Mouse (Mus musculus) layer of hippocampus, adult 8-10 months (tissue): ENCODE measurements at regions not wholly inside any gene's neighbourhood (a gene's known extent, or its start where the extent isn't known, plus 50 kb on each side); places are given as distances from the start of the nearest gene placed in this dataset.

Source experiments
- DNase-seq, 2 experiments: peaks; one replicate each; pipeline ENCODE4 v3.0.0; 2022; ENCODE audit warnings: low spot score in 2 of 2

DNA sequence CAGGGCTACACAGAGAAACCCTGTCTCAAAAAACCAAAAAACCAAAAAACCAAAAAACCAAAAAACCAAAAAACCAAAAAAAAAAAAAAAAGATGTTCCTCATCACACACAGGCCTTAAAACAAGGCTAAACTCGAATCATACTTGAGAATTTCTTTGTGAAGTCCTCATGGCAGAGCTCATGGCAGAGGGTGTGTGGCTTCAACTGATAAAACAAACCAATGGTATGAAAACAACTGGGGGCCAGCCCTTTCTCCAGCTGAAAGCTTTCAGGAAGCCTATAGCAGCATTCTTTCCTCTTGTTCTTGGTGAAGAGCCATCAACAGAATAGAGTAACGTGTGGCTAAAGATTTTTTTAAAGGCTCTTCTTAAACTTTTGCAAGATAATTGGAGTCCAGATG, 369.8 kb upstream of the Adgrl2 start:
- DNase-seq, result no peak

DNA sequence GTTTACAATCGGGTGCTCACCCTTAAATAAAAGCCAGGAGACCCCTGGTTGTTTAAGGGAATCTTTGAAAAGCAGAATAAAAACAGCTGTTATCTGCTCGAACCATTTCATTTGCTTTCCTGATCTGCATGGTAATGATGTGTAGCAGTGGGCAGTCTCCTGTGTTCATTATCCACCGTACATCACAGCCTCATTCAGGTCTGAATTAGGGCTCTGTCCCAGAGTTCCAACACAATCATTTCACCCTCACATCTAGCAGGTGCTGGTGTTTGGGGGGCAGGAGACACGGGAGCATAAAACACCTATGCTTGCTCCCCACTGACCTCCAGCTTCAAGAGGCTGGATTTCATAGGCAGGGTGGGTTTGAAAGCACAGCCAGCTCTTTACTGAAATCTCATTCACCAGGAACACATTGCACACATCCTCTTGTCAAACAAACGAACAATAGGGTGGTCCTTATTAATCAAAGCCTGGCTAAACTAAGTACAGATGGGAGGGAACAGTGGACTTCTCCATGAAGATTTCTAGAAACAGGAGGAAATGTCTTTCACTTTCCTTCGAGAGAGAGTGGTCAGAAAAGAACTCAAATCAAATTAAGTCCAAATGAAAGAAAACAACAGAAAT, 368.3 kb upstream of the Adgrl2 start:
- no peak for DNase-seq

DNA sequence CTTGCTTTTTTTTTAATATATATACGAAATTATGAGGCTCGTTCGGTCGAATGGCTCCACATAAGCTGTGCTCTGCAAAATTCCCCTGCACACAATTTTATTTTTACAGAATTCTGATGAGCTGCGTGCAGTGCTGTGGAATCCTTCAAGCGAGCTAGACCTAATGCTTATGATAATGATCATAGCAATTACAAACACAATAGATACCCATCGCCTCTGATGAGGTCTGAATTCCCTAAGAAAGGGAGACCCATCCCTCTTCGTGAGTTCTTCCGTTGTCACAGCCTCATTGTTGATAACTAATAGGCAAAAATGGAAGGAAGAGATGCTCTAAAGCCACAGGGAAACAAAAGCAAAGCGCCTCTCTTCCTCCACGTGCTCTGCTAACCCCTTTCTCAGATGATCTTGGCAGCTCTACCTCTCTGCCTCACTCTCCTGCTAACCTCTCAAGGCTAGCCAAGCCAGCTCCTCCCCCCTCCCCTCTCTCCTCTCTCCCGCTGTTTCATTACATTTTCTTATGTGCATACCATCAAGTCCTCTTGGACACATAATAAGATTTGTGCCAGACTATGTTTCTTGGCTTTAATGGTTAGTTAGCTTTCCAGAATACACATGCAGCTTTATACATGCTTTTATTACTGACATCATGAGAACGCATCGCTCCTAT, 367.7 kb upstream of the Adgrl2 start:
- DNase-seq, result no peak

DNA sequence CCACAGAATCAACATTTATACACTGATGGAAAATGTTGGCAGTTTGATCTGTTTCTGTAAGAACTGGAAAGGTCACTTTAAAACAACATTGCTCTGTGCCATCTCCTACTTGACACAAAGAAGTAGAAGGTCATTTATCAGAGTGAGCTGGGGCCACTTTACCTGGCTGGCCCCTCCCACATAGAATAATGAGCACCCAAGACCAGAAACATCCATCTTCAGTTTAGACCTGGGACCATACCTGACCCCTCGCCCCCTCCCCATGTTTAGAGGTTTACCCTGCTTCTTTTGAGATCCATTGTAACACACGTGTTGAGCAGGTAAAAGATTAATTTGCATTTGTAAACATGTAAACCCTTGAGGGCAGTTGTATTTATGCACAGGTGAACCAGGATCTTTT, 366.8 kb upstream of the Adgrl2 start:
- no peak for DNase-seq

DNA sequence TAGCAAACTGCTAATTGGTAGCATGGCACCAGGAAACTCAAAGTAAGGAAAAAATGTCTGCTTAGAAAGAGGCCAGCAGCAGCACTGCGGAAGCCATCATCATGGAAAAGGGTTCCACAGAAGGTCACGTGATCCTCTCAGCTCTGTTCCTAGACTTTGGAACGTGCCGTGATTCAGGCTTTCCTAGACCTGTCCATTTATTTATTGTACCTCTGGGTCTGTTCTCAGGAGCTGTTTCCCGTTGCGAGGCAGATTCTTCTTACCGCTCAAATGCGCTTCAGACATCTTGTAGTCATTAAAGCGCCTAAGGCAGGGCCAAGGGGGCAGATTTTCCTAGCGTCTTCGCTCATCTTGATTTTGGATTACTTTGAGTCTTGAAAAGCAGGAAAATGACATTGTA, 365.0 kb upstream of the Adgrl2 start:
- no peak for DNase-seq

DNA sequence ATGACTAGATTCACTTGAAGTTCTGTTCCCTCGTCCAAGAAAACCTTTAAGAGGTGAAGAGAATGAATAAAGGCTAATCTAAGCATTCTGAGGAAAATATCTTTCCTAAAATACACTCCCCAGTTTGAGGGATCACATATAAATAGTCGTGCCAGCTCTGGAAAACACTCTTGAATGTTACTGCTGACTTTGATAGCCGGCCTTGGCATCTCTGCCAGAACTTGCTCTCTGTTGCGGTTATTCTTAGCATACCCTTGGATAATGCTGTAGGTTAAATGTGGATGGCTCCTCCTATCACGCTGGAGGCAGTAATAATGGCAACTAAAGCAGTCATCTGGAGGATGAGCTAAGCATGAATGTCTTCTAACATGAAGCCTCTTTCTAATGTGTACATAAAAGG, 363.6 kb upstream of the Adgrl2 start:
- no peak for DNase-seq

DNA sequence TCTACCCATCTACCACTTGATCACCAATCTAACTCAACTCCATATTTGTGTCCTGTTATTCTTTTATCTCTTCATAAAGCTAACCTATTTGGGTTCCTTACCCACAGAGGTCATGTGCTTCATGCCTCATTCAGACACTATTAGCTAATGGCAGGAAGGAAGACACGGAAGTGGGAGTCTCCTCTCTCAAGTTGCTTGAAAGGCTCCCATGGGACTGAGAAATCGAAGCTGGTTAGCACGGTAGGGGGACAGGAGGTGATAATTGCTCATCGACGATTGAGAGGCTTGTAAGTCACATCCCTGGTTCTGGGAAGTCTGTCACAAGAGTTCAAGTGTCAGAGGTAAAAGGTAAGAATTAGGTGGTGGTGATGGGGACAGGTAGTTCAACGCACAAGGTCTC, 362.2 kb upstream of the Adgrl2 start:
- no peak for DNase-seq

DNA sequence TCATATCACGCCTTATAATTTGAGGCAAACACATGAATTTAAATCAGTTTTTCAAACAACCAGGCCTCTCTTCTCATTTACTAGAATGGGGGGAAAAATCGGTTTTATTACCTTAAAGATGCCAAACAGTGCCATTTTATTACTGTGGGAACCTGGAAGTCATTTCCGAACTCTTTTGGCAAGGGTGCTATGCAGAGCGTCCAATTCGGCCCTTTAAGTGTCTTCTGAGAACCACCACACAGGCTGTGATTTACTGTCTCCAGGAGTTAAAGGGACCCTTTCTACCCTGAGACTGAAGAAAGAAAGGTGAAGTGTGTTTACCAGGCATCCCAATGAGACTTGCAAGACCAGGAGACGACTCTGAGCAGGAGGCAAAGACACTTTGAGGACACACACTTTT, 359.4 kb upstream of the Adgrl2 start:
- no peak for DNase-seq

DNA sequence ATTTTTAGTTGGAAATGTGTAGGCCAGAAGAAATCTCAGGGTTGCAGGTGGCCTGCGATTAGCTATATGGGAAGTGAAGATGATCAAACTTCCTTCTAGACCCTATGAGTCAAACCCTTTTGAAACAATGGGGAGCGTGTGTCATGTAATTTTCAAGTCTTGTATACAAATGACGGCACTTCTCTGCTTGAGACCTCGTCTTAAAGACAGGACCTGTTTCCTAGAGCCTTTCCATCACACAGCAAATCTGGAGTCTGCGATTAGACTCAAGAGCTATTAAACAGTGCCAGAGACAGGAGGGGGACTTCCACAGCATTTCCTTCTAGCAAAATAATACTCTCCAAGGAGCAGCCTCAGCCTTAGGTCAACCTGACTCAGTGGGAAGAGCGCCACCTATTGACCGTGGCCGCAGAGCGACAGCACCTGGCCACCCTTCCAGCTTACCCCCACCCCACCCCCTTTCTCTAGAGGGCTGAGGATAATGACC, 358.9 kb upstream of the Adgrl2 start:
- no peak for DNase-seq

DNA sequence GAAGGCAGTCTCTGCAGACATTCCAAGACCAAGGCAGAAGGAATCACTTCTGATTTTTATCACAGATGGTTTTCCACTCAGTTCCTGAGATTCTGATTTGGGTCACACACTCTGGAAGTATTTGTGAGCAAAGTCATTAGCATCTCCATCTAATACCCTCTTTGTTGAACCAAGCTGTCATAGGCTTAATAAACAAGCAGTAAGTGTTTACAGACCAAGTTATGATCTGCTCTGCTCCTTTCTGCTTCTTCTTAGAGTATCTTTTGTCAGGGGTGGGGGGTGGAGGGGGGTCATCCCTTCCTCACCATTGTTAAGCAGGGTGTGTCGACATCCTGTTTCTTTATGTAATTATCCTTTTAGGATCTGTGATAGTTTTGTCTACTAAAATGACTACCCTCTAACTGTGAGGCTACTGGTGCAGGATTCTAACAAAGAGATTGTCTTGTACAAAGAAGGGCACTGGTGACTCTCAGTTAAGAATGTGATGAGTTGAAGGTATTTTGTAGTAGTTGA, 358.2 kb upstream of the Adgrl2 start:
- no peak for DNase-seq

DNA sequence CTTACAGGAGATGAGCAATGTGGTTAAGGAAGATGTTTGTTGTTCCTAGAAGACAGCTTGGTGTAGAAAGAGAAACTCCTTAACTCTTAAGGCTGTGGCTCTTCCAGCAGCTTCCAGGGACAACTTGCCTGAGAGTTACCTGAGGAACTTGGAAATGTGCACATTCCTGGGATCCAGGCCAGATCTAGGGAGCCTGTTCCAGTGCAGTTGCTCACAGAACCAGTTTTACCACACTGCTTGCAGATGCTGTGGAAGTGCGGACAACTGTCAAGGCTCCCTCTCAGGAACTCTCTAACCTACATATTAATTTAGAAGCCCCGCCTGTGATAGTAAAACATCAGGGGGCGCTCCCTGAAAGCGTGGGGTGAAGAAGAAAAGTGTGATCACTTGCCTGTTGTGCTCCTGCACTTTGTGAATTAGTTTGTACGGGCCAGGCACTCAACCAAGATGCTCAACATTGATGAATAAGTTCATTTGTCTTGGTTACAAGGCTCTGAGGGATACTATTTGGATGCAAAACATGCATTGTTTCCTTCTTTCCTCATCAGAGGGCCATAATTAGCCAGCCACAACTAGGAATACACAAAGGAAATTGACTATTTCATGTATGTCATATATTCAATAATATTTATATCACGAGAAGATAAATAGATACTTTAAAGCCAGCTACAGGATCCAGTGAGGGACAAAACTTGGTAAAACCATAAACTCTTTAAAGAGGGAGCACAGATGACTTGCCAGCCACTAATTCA, 357.1 kb upstream of the Adgrl2 start:
- DNase-seq, result no peak

DNA sequence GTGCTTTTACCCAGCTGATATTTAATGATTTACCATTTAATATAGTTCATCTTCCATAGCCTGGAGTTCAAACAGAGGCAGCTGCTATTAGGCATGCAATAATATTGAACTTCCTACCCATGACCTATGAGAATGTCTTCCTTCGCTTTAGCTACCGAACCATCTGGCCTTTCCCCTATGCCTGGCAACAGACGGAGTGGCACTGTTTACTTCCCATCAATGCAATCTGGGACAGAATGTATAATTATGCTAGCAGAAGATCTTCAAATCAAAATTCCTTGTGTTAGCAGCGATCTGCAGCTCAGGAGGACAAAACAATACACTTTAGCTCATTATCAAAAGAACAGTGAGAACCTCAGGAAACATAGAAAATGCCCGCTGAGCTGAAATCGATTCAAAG, 352.2 kb upstream of the Adgrl2 start:
- no peak for DNase-seq

DNA sequence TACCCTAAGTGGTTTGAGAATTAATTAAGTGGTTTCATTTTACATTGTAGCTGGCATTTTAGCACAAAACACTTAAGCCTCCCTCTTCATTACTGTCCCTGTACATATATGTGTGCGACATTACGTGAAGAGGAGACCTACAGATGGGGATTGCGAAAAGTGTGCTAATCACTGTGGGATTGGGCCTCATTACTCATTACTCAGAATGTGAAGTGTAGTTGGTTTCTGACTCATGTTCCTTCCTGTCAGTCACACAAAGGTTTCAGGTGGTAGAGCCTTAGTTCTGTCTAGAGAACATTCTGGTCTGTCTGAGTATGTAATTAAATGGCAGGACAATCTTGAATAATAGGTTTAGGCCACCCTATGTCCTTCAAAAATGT, 349.0 kb upstream of the Adgrl2 start:
- DNase-seq, result no peak

DNA sequence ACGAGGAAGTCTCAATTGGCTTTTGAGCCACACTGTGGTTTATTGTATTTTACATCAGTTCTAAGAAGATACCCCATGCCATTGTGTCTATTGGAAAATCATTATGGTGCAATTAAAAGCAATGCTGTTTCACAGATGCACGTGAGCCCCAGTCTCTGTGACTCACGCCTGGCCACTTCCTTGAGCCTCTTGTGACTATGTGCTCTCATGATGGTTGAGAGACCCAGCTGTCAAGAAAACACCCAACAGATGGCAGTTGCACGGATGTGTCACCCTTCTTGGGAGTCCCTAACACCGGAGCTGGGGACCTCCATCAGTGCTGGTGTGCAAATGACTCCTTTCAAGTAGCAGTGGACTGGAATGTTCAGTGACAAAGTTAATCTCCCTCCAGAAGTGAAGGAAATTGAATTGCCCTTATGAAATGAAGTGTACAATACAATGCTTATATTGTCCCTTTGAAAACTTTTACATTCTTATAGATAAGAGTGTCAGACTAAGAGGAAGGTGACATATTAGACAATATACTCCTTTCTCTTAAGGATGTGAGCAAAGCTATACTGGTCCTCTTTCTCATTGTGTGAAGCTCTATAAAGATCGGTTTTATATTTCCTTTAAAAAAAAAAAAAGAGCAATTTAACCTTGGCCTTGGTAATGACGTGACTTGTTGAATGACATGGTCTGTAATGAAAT, 348.5 kb upstream of the Adgrl2 start:
- no peak for DNase-seq

DNA sequence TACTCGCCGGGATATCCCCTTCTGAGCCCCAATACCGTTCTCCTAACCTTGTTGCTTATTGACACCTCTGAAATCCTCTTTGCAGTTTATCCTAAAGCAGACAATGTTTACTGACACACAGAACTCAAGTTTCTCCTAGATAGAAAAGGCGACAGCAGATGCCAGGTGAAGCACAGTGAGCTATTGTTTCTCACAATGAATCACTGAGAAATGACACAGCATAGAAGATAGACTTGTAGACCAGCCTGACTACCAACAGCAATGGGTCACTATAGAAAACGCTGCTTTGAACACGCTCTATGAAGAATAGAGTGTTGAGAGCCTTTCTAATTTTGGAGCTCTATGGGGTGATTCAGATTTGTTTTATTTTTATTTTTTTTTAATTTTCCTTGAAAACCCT, 344.9 kb upstream of the Adgrl2 start:
- no peak for DNase-seq

DNA sequence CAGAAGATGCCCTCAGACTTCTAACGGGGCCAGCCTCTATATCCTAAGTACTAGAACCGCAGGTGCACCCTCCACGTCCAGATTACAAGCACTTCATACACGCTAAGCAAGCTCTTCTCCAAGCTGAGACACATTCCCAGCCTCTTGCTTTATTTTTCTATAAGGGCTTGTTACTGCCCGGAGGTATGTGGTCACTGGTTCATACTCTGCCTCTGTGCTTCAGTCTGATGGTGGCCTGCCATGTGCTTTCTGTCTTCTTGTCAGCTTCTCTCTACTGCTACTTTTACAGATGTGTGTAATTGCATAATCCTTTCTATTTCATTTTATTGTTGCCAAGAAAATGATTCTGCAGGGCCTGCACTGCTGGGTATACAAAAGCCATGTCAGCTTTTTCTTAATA, 343.3 kb upstream of the Adgrl2 start:
- DNase-seq, result no peak

DNA sequence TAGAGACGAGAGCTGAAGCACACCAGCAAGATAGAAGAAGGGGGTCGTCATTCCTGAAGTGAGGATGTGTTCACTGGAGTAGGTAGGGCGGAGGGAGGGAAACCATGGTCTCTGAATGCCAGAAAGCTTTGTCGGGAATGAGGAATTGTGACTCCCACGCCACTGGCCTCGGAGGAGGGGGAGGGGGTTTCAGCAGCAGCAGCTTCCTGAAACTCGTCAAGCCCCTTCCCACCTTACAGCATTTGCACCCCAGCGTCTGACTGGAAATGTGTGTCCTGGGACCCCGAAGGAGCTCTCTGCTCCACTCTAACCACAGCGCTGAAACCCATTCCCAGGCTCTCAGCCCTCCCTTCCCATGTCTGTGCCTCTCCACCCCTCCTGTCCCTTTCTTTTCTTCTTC, 342.8 kb upstream of the Adgrl2 start:
- DNase-seq, result no peak

DNA sequence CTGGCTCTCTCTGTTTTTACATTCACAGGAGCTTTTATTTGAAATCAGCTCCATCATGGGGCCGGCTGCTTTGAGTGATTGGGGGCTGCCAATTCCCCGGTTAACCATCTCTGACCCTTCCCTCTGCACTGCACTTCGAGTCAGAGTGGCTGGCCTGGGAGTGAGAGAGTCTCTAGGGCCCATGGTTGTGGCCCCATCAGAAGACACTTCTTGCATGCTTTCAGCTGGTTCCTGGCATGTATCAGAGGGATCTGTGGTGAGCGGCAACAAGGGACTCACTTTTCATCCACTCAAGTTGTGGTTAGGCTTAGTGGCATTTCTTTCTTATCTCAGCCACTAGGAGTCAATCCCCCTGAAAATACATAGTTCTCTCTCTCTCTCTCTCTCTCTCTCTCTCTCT, 341.8 kb upstream of the Adgrl2 start:
- DNase-seq, result no peak

DNA sequence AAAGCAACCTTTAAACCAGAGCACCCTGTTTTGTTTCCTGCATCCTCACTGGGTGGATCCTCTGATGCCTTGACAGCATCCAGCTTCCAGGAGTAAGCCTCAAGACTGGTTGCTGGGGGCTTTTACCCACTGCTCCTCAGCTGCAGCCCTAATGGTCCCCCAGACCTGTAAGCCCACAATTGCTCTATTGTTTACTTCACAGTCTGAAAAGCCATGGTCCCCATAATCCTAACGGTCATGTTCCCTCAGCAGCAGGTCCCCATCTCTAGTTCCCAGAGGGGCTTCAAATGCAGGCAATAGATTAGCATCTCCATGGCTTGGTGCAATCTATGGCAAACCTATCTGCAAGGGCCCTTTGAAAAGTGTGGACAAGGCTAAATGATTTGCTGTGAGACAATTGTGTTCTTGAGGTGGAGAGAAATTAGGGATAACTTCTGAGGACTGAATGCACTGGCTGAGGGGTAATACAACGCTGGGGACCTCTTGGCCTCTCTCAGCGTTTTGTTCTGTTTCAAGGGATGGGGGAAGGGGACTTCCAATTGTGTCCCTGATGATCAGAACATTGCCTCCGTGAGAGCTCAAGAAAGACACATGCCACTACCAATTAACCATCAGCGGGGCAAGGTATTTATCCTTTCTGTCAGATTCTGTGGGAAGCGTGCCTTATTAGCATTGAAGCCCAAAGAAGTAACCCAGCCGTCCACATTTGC, 341.1 kb upstream of the Adgrl2 start:
- DNase-seq, result no peak

DNA sequence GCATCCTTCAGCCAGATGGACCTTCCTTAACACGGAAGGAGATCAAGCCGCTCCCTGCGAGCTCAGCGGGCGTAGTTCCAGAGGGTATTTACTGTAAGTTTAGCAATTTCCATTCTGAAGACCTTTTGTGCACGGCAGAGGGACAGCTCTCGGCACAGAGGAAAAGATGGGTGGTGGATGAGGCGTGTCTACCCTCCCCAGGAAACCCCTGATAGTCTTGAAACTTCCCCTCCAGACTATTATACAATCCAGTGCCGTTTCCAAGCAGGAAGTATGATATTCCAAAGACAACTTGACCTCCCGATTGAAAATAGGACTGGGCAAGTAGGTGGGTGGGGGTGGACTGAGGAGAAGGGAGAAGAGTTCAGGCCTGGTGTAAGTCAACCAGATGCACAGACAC, 340.4 kb upstream of the Adgrl2 start:
- no peak for DNase-seq

DNA sequence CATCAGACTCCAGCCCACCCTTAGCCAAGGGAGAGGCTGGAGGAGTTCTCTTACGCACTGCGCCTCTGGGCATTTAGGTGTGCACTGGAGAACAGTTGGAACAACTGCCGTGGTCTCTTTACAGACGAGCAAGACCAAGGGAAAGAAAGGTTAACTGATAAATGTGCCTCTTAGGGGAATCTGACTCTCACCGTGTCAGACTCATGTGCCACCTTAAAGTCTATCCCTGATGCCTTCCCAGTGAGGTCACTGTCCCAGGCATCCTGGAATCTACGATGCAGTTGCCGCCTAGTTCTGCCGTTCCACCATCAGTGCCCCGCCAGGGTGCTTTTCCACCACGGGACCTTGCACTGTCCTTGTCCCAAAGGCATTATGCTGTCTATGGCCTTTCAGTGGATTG, 339.7 kb upstream of the Adgrl2 start:
- DNase-seq, result no peak
